Mouse (Mus musculus) heart, postnatal 0 days (tissue): ENCODE measurements around the gene Phactr2.

ENCODE experiments used
- CTCF ChIP-seq: IDR thresholded peaks from 2 replicates; pipeline ENCODE4 v1.5.1; 2016; ENCODE audit warnings: antibody characterized with exemption, control low read depth, low read depth
- EP300 ChIP-seq: IDR thresholded peaks from 2 replicates; pipeline ENCODE4 v1.6.1; 2016; ENCODE audit warnings: antibody characterized with exemption, low read depth

- no peak for TF ChIP-seq CTCF
- no peak for TF ChIP-seq EP300
Observed at GRCm38 (mm10) chr10:13270270-13270669, 203.9 kb downstream of the Phactr2 start.
